Mouse (Mus musculus) bone marrow, adult 2 months (tissue): ENCODE data around the gene Caskin2.

Experiments used
- CTCF ChIP-seq: fragments of 200-500 bp; IDR thresholded peaks from 2 replicates; pipeline ENCODE4 v1.5.1; 2011; ENCODE audit warnings: low read length, control low read depth; ENCODE audit not compliant: control insufficient read depth, insufficient read depth
- POLR2A ChIP-seq: fragments of 200-500 bp; IDR thresholded peaks from 2 replicates; pipeline ENCODE4 v1.6.1; 2011; ENCODE audit warnings: low read depth, mild to moderate bottlenecking, control low read depth, low read length, borderline replicate concordance; ENCODE audit not compliant: control insufficient read depth

- TF ChIP-seq CTCF (no peak), POLR2A (no peak)
Measured at GRCm38 (mm10) chr11:115838895-115839311, 25.5 kb upstream of the Caskin2 start.
